Comparison of ENCODE assay signal across 12 mouse cellular contexts in genomic region chr3:37128269-37128668, GRCm38 (mm10). TPM values are rescaled to one million over a fixed set of nuclear protein-coding genes. Genes with fewer than 3 reads are reported as not detected.
DNase-seq lines count a peak whose midpoint lies in the region; ATAC-seq and TF ChIP-seq lines count a peak whose summit lies in the region.
"Had no signal": no experiment of that assay in that cellular context is flagged by ENCODE, and none has a peak within 500 bp of the region (broad histone marks: within the 10 kb centered on the region; RNA-seq: fewer than 3 reads in every experiment).

No protein-coding gene starts in this region.

- H3K27ac ChIP-seq in thymus, adult 2 months (ENCODE audit: control insufficient read depth, insufficient read depth, low read length), result no peak overlapping the region
- H3K27ac ChIP-seq in stomach, embryonic 15.5 days, result no peak overlapping the region
- H3K27ac ChIP-seq in forebrain, embryonic 10.5 days, result no peak overlapping the region
- H3K27ac ChIP-seq: neural tube, embryonic 13.5 days had no signal

- TF ChIP-seq POLR2A in thymus, adult 2 months (IDR thresholded peaks at IDR 0.05; ENCODE audit: control insufficient read depth, extremely low read depth, insufficient read depth, low read length, poor library complexity), result no peak

- DNase-seq in adrenal gland, adult 2 months, result peak; percentile 28
- DNase-seq in adrenal gland, postnatal 4 days (ENCODE audit: low spot score in 2 of 2), result no peak
- peak; percentile 31 for DNase-seq in thymus, postnatal 0 days (ENCODE audit: low spot score)
- no peak for DNase-seq in thymus, adult 2 months
- DNase-seq in heart, postnatal 4 days, result peak; percentile 30
- no peak for DNase-seq in forebrain, embryonic 10.5 days (ENCODE audit: extremely low spot score, low spot score)
- no peak for DNase-seq in right cerebral cortex, postnatal 14 days
- DNase-seq: adrenal gland, adult 8-10 months had no signal

- 43% methylated on average over 4 of the region's 4 CpGs for WGBS in thymus, adult 2 months
- WGBS in stomach, embryonic 15.5 days, result 29% methylated on average over 4 of the region's 4 CpGs
- 65% methylated on average over 4 of the region's 4 CpGs for WGBS in forebrain, embryonic 10.5 days

- no peaks in the 10 kb centered on the region for H3K27me3 ChIP-seq in thymus, adult 2 months (ENCODE audit: control insufficient read depth, insufficient read depth, low read length)
- H3K27me3 ChIP-seq in stomach, embryonic 15.5 days (replicated peaks), result no peaks in the 10 kb centered on the region
- no peaks in the 10 kb centered on the region for H3K27me3 ChIP-seq in forebrain, embryonic 10.5 days (ENCODE audit: poor library complexity, severe bottlenecking)
- H3K27me3 ChIP-seq: neural tube, embryonic 13.5 days had no signal

- no peak for TF ChIP-seq CTCF in thymus, adult 2 months (IDR thresholded peaks at IDR 0.05; ENCODE audit: borderline replicate concordance, control insufficient read depth, extremely low read depth, insufficient read depth, low read length, poor library complexity)

- no peaks in the 10 kb centered on the region for H3K4me1 ChIP-seq in thymus, adult 2 months (replicated peaks; ENCODE audit: control insufficient read depth, insufficient read depth, low read length)
- no peaks in the 10 kb centered on the region for H3K4me1 ChIP-seq in stomach, embryonic 15.5 days
- no peaks in the 10 kb centered on the region for H3K4me1 ChIP-seq in forebrain, embryonic 10.5 days
- H3K4me1 ChIP-seq: neural tube, embryonic 13.5 days had no signal

- H3K4me2 ChIP-seq in stomach, embryonic 15.5 days, result no peak overlapping the region
- H3K4me2 ChIP-seq: neural tube, embryonic 13.5 days had no signal

- ATAC-seq in stomach, embryonic 15.5 days (ENCODE audit: insufficient read depth, low FRiP score, low read depth), result peak; percentile 68; the same call in 1 of the 2 replicates

- H3K9ac ChIP-seq in stomach, embryonic 15.5 days, result no peak overlapping the region
- H3K9ac ChIP-seq: neural tube, embryonic 13.5 days had no signal

- H3K4me3 ChIP-seq in thymus, adult 2 months (ENCODE audit: control insufficient read depth, insufficient read depth, low read length), result no peak overlapping the region
- no peak overlapping the region for H3K4me3 ChIP-seq in stomach, embryonic 15.5 days (replicated peaks)
- H3K4me3 ChIP-seq in forebrain, embryonic 10.5 days, result no peak overlapping the region
- H3K4me3 ChIP-seq: erythroblast, embryonic 14.5 days; neural tube, embryonic 13.5 days had no signal

- no peaks in the 10 kb centered on the region for H3K36me3 ChIP-seq in thymus, adult 2 months (ENCODE audit: control insufficient read depth, insufficient read depth, low read length)
- no peaks in the 10 kb centered on the region for H3K36me3 ChIP-seq in stomach, embryonic 15.5 days
- H3K36me3 ChIP-seq in forebrain, embryonic 10.5 days (replicated peaks), result no peaks in the 10 kb centered on the region
- H3K36me3 ChIP-seq: neural tube, embryonic 13.5 days had no signal

- no peaks in the 10 kb centered on the region for H3K9me3 ChIP-seq in stomach, embryonic 15.5 days
- no peaks in the 10 kb centered on the region for H3K9me3 ChIP-seq in forebrain, embryonic 10.5 days
- H3K9me3 ChIP-seq: neural tube, embryonic 13.5 days had no signal

RNA-seq across cellular contexts. Expression of gene Il2, which starts 2.5 kb away (rescaled TPM):
- total RNA-seq in adrenal gland, adult 2 months (2021), result not detected
- polyA plus RNA-seq in adrenal gland, adult 2 months (2012; rRNA removed), result not detected in 2 replicates
- total RNA-seq in adrenal gland, postnatal 4 days (2021), result not detected
- 0.69 and 0.87 TPM in 2 replicates for polyA plus RNA-seq in thymus, postnatal 0 days (2015; fragmentation: Nextera tagmentation; extraction: Ambion mirVana)
- polyA plus RNA-seq in thymus, adult 2 months (2012; rRNA removed), result 0.18 TPM in 1 of 2 replicates, not detected in the other
- not detected for total RNA-seq in heart, postnatal 4 days (2021)
- 0.40 and 0.44 TPM in 2 replicates for polyA plus RNA-seq in stomach, embryonic 15.5 days (2015; fragmentation: Nextera tagmentation; extraction: Ambion mirVana)
- polyA plus RNA-seq in forebrain, embryonic 10.5 days (2016; fragmentation: Nextera tagmentation; extraction: Ambion mirVana), result 0.17 and 0.38 TPM in 2 replicates
- total RNA-seq: adrenal gland, adult 8-10 months had no signal
- polyA plus RNA-seq: erythroblast, embryonic 14.5 days; large intestine, adult 2 months had no signal

Comparison
In these comparisons a context has a peak if more than half of its experiments do, and no peak if none do; other contexts are left out.
1. DNase-seq: peak in adrenal gland, adult 2 months (single experiment), thymus, postnatal 0 days (single experiment) and heart, postnatal 4 days (single experiment); none in adrenal gland, postnatal 4 days (0 of 2), thymus, adult 2 months (single experiment), forebrain, embryonic 10.5 days (single experiment) and right cerebral cortex, postnatal 14 days (single experiment).